Mouse (Mus musculus) neutrophil, adult 59 days (primary cell): ENCODE data around the gene Tssk3. TPM values are rescaled to one million over a fixed set of nuclear protein-coding genes. Genes with fewer than 3 reads are reported as not detected.

Experiments
- total RNA-seq, 2 experiments: library from RNA; stranded (reverse); gene quantifications; 1 replicate in 1 of 2; 2 replicates in 1 of 2; pipeline ENCODE4 v1.2.4; 2023

The Tssk3 gene
- not detected for total RNA-seq

GRCm38 (mm10) chr4:129490972-129491880 is at the start of gene Tssk3, which contains the start of gene Fam229a:
Gene Tssk3, minus strand, starts transcription at chr4:129491022.
Gene Fam229a, plus strand, starts transcription at chr4:129491190.

DNA sequence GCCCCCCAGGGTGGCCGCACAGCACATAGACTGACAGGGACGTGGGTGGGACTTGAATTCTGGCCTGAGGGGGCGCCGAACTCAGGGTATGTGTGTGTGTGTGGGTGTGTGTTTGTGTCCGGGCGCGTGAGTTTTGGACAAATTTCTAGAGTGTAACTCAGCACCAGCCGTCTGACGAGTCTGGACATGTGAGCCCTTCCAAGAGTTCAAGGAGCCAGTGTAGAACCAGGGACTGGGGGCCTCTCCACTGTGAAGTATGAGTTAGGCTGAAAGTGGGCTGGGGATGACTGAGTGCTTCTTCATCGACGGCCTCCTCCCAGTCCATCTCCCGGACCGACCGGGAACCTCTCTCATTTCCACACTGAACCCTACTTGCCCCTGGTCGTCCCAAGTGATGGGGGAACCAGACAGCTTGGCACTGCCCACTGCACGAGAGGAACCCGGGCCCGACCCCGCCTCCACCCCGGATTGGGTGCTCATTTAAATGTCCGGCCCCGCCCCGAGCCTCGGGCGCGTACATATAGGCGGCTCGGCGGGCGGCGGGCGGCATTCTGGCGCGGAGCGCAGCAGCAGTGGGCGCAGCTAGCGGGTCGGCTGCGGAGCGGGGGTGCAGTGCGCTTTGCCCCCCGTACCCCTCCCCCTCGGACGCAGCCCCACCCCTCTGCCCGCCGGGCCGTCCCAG is 22.4 kb upstream of the Tssk3 start, which contains the start of gene Marcksl1:
TSS of gene Marcksl1 (plus strand) at position 496 of the 682 bp plus-strand sequence.

GRCm38 (mm10) chr4:129461183-129461960 is 29.4 kb downstream of the Tssk3 start, which contains the start of gene Bsdc1:
Gene Bsdc1, plus strand, starts transcription at chr4:129461581.

GRCm38 (mm10) chr4:129440340-129441063 is 50.3 kb downstream of the Tssk3 start, which contains the start of gene Zbtb8b:
Gene Zbtb8b, minus strand, starts transcription at chr4:129440853.

Other genes starting within 250 kb of the Tssk3 start
- not detected for gene C77080, start 229.6 kb downstream of the Tssk3 start, total RNA-seq
- gene Sync, start 203.4 kb downstream of the Tssk3 start, total RNA-seq = not detected
- gene Rbbp4, start 155.7 kb downstream of the Tssk3 start, total RNA-seq = 100 to 1,000 TPM; 110 to 145 TPM
- 10 to 100 TPM; 23.7 to 24.7 TPM for gene Zbtb8os, start 155.3 kb downstream of the Tssk3 start, total RNA-seq
- 1 to 10 TPM in 1 of 2 experiments, under 1 TPM in 1; 0.73 to 1.4 TPM for gene Zbtb8a, start 112.9 kb downstream of the Tssk3 start, total RNA-seq
- gene Zbtb8b, start 50.2 kb downstream of the Tssk3 start, total RNA-seq = not detected
- 10 to 100 TPM; 88.5 to 95.7 TPM for gene Bsdc1, start 29.4 kb downstream of the Tssk3 start, total RNA-seq
- gene Fam229a, start 168 bp upstream of the Tssk3 start, total RNA-seq = under 1 TPM in 1 of 2 experiments, not detected in 1; 0.73 TPM
- gene Marcksl1, start 22.6 kb upstream of the Tssk3 start, total RNA-seq = 10 to 100 TPM; 73.9 to 96.8 TPM
- gene Hdac1, start 51.7 kb upstream of the Tssk3 start, total RNA-seq = 10 to 100 TPM; 63.3 to 68.1 TPM
- 1 to 10 TPM; 1.2 to 2.3 TPM for gene Lck, start 82.6 kb upstream of the Tssk3 start, total RNA-seq
- not detected for gene Fam167b, start 87.5 kb upstream of the Tssk3 start, total RNA-seq
- 10 to 100 TPM; 70.5 to 73.8 TPM for gene Eif3i, start 109.6 kb upstream of the Tssk3 start, total RNA-seq
- gene Tmem234, start 109.6 kb upstream of the Tssk3 start, total RNA-seq = 10 to 100 TPM; 73.8 to 94.1 TPM
- gene Dcdc2b, start 123.2 kb upstream of the Tssk3 start, total RNA-seq = under 1 TPM in 1 of 2 experiments, not detected in 1; 0.93 TPM
- gene Iqcc, start 128.1 kb upstream of the Tssk3 start, total RNA-seq = 10 to 100 TPM in 1 of 2 experiments, 1 to 10 TPM in 1; 9.8 to 10.2 TPM
- gene Ccdc28b, start 132.9 kb upstream of the Tssk3 start, total RNA-seq = 10 to 100 TPM; 39.0 to 44.5 TPM
- gene Txlna, start 150.0 kb upstream of the Tssk3 start, total RNA-seq = 10 to 100 TPM; 35.0 to 37.1 TPM
- 10 to 100 TPM; 27.1 to 33.3 TPM for gene Kpna6, start 181.7 kb upstream of the Tssk3 start, total RNA-seq
- 10 to 100 TPM in 1 of 2 experiments, 1 to 10 TPM in 1; 7.9 to 11.2 TPM for gene Tmem39b, start 205.8 kb upstream of the Tssk3 start, total RNA-seq